Mouse (Mus musculus): ENCODE data around the gene Chdh. TPM values are rescaled to one million over a fixed set of nuclear protein-coding genes. Genes with fewer than 3 reads are reported as not detected.

The Chdh gene
- total and polyA plus RNA-seq, 2 experiments from 2014 or later: 0.58 to 1.3 TPM

DNA sequence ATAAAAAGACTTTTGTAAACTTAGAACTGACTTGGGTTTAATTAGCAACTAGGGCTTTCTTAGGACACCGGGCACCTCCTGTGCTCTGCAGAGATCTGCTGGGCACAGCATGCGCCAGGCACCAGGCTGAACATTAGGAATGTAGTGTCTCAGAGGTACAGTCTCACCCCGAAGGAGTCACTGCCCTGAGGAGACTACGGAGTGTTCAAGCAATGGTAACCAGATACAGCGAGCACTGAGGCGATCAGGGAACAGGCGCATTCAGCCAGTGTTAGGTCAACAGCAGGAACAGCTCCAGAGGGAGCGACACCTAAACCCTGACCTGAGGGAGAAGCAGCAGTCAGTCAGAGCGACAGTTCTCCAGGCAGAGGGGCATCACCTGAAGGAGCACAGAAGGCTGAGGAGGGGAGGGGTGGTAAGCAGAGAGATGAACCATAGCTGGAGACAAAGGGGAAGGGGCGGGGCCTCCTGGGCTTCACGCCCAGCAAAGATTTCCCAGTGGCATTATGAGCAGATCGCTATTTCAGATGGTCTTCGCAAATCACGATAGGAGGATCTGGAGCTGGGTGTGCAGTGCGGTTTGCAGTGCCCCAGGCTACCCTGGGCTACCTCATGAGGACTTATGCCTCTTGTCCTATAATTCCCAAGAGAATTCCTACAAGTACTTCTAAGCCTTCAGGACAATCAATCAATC is 69.4 kb downstream of the Chdh start:
- no peak for DNase-seq (ENCODE audit: low spot score)
- H3K9ac ChIP-seq (replicated peaks; ENCODE audit: low read length): no peak overlapping the region
- TF ChIP-seq CTCF (IDR thresholded peaks at IDR 0.05; ENCODE audit: low read depth): no peak
- no peak overlapping the region for H3K4me3 ChIP-seq (ENCODE audit: low read length)
- no peak overlapping the region for H3K4me2 ChIP-seq (ENCODE audit: low read depth, low read length)
- H3K27me3 ChIP-seq (ENCODE audit: insufficient read depth, low read length): no peaks in the 10 kb centered on the region
- no peak for ATAC-seq
- 75% methylated on average over 15 of the region's 15 CpGs for WGBS
- no peaks in the 10 kb centered on the region for H3K9me3 ChIP-seq (ENCODE audit: low read length)
- H3K4me1 ChIP-seq (ENCODE audit: insufficient read depth, low read length): no peaks in the 10 kb centered on the region
- peaks cover 15% of the 10 kb centered on the region; the same call in 1 of the 2 replicates for H3K36me3 ChIP-seq (ENCODE audit: insufficient read depth, low read length)
- H3K27ac ChIP-seq: no peak overlapping the region

DNA sequence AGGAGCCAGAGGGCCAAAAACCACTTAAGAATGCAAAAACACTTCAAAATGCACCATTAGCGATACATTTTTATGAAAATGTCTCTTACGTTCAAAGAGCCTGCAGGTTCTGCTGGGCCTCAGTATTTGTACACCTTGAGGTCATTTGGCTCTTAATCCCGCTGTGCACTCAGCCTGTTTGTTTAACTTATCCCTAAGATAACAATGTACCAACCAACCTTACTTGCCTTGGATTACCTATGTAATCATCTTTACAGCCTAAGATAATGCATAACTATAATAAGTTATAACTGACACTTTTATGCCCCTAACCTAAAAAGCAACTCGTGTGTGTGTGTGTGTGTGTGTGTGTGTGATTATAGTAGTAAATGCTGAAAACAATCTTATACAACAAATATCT is 70.9 kb downstream of the Chdh start:
- H3K4me2 ChIP-seq (ENCODE audit: low read depth, low read length): no peak overlapping the region
- no peak for TF ChIP-seq CTCF (IDR thresholded peaks at IDR 0.05; ENCODE audit: low read depth)
- H3K27ac ChIP-seq: no peak overlapping the region
- H3K4me3 ChIP-seq (ENCODE audit: low read length): no peak overlapping the region
- DNase-seq (ENCODE audit: low spot score): no peak
- no peak overlapping the region for H3K9ac ChIP-seq (replicated peaks; ENCODE audit: low read length)
- WGBS: 90% methylated on average over 4 of the region's 4 CpGs
- ATAC-seq: no peak
- peaks cover 13% of the 10 kb centered on the region; the same call in 1 of the 2 replicates for H3K36me3 ChIP-seq (ENCODE audit: insufficient read depth, low read length)
- no peaks in the 10 kb centered on the region for H3K9me3 ChIP-seq (ENCODE audit: low read length)
- H3K27me3 ChIP-seq (ENCODE audit: insufficient read depth, low read length): no peaks in the 10 kb centered on the region
- H3K4me1 ChIP-seq (ENCODE audit: insufficient read depth, low read length): no peaks in the 10 kb centered on the region

Small RNA genes lying within 50 kb of the gene (microRNA-seq; reads per million reads assigned to microRNA genes)
- 0 to 0.36 reads per million in 2 experiments for gene Mir6947

Other genes starting within 250 kb of the Chdh start
- 47.9 and 73.1 TPM in 2 replicates for gene Selenok, start 40.7 kb upstream of the Chdh start, total RNA-seq (2014; rRNA removed)
- gene Selenok, start 40.7 kb upstream of the Chdh start, polyA plus RNA-seq (2015; fragmentation: Nextera tagmentation; extraction: Ambion mirVana): 429 and 448 TPM in 2 replicates
- 38.0 and 40.0 TPM in 2 replicates for gene Actr8, start 30.7 kb upstream of the Chdh start, total RNA-seq (2014; rRNA removed)
- 51.3 and 54.9 TPM in 2 replicates for gene Actr8, start 30.7 kb upstream of the Chdh start, polyA plus RNA-seq (2015; fragmentation: Nextera tagmentation; extraction: Ambion mirVana)
- 0.18 and 0.58 TPM in 2 replicates for gene Il17rb, start 127 bp upstream of the Chdh start, total RNA-seq (2014; rRNA removed)
- gene Il17rb, start 127 bp upstream of the Chdh start, polyA plus RNA-seq (2015; fragmentation: Nextera tagmentation; extraction: Ambion mirVana): 0.86 and 0.94 TPM in 2 replicates

Measured in hindbrain, postnatal 0 days (tissue).